Mouse (Mus musculus) small intestine, adult 2 months (tissue): ENCODE measurements at regions not wholly inside any gene's neighbourhood (a gene's known extent, or its start where the extent isn't known, plus 50 kb on each side); places are given as distances from the start of the nearest gene placed in this dataset.

ENCODE experiments used
- H3K27ac ChIP-seq: fragments of 200-500 bp; 2 replicates; pipeline ENCODE4 v1.5.1; 2012; ENCODE audit warnings: low read depth, low read length, control low read depth, inconsistent platforms; ENCODE audit not compliant: insufficient read depth
- H3K27me3 ChIP-seq: fragments of 200-500 bp; 2 replicates; pipeline ENCODE4 v1.6.1; 2012; ENCODE audit warnings: mild to moderate bottlenecking, moderate library complexity, low read length, inconsistent platforms; ENCODE audit not compliant: control insufficient read depth, insufficient read depth
- H3K36me3 ChIP-seq: fragments of 200-500 bp; 2 replicates; pipeline ENCODE4 v1.6.1; 2012; ENCODE audit warnings: mild to moderate bottlenecking, low read length, control low read depth, inconsistent platforms; ENCODE audit not compliant: control insufficient read depth, insufficient read depth
- H3K4me1 ChIP-seq: fragments of 200-500 bp; 2 replicates; pipeline ENCODE4 v1.6.1; 2012; ENCODE audit warnings: low read length, inconsistent platforms, mixed read lengths; ENCODE audit not compliant: control insufficient read depth, insufficient read depth, insufficient read length
- H3K4me3 ChIP-seq: fragments of 200-500 bp; 2 replicates; pipeline ENCODE4 v1.5.1; 2012; ENCODE audit warnings: low read depth, mild to moderate bottlenecking, control low read depth, inconsistent platforms, low read length, moderate library complexity
- CTCF ChIP-seq: fragments of 200-500 bp; IDR thresholded peaks from 2 replicates; pipeline ENCODE4 v1.5.1; 2012; ENCODE audit warnings: low read depth, mild to moderate bottlenecking, control low read depth, inconsistent platforms, low read length, moderate library complexity, mixed read lengths; ENCODE audit not compliant: insufficient replicate concordance, insufficient read length; ENCODE audit errors: extremely low read depth
- POLR2A ChIP-seq: fragments of 200-500 bp; IDR thresholded peaks from 2 replicates; pipeline ENCODE4 v1.6.1; 2012; ENCODE audit warnings: low read depth, mild to moderate bottlenecking, control low read depth, inconsistent platforms, low read length, moderate library complexity
- WGBS: fragments of 180-500 bp; shearing (Covaris S2); methylation state at CpG from one replicate; pipeline ENCODE4 v1.1.7; 2018; 5-methylcytosine and 5-hydroxymethylcytosine counted together

DNA sequence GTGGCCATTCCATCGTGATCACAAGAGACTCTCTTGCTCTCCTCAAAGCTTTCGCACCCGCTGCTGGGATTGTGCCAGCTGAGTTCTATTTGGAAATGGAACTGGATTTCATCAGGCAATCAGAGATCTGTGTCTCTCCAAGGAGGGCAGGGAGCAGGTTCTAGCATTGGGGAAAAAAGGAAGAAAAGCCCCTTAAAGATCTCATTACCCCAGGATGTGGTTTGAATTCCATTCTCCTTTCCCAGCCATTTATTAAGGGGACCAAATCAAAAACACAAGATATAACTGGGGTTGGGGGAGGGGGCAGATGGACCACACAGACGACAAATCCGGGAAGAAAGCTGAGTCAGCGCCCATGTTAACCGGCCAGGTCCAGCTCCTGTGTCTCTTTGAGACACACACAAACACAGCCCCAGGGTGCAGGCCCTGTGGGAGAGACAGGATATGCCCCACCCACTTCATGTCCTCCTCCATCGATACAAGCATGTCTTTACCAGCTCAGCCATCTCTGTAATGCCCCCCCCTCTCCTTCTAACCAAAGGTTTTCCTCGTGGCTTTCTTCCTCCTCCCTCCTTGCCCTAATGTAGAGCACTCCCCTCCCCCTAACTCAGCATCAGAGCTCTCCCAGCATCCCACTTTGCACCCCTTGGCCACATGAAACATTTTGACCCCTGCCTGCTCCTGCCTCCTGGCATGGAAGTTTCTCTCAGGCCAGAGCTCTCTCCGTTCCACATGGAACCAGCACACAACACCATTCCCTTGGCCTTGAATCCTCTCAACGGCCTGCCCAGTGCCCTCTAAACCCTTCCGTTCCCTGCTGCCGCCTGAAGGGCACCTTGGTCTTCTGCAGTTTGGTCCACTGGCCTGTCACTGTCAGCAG, 54.0 kb upstream of the Thy1 start:
- Histone ChIP-seq H3K4me3 (no peak overlapping the region), H3K4me1 (no peaks in the 10 kb centered on the region), H3K27me3 (no peaks in the 10 kb centered on the region), H3K27ac (no peak overlapping the region), H3K36me3 (no peaks in the 10 kb centered on the region)
- 59% methylated on average over 13 of the region's 13 CpGs for WGBS
- TF ChIP-seq POLR2A: no peak
- no peak for TF ChIP-seq CTCF

DNA sequence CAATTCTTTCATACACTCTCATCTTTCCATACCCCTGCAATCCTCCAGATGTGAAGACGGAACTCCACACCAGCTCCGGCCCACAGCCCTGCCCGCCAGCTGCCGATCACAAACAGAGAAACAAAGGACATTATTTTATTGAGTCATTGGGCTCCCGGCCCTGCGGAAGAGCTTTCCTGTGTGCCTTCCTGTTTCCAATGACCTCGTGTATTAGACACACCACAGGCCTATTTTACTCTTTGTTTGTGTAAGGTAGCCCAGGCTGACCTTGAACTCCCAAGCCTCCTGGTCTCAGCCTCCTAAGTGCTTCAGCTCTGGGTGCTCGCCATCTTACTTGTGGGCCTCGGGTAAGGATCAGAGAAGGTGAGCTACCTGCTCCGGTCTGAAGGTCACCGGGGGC, 53.1 kb upstream of the Thy1 start:
- Histone ChIP-seq H3K4me1 (no peaks in the 10 kb centered on the region), H3K27me3 (no peaks in the 10 kb centered on the region), H3K27ac (no peak overlapping the region), H3K36me3 (no peaks in the 10 kb centered on the region), H3K4me3 (no peak overlapping the region)
- no peak for TF ChIP-seq POLR2A
- no peak for TF ChIP-seq CTCF
- 76% methylated on average over 11 of the region's 11 CpGs for WGBS

DNA sequence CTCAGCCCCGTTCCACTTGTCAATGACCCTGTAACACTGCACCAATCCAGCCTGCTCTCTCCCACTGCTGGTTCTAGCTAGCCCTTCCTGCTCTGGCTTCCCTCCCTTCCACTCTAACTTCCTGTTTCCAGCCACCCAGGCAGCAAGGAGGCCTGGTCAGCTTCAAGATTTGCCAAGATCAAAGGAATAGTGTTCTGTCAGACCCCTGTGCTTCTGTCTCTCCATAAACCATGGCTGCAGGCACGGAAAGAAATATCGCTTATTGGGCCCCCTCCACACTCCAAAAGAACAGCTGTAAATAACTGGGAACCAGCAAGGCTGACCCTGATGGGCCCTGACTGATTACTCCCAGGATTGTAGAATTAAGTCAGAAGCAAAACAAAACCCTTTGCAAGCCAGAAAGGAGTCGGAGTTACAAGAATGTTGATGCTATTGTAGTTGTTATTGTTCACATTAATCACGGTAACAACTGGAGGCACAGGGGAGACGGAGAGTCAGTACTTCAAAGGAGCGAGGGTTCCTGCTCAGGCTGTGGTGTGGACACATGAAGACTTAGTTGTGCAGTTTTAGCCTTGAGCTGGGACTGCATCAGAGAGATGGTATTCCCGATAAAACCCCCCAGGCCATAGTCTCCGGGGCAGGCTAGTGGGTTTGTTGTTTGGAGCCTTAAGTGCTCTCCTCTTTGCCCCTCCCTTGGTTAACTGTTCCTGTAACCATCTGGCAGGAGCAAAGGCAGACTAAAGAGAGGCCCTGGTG, 49.8 kb upstream of the Thy1 start:
- TF ChIP-seq CTCF (no peak), POLR2A (no peak)
- Histone ChIP-seq H3K27ac (no peak overlapping the region), H3K36me3 (no peaks in the 10 kb centered on the region), H3K4me3 (no peak overlapping the region), H3K27me3 (no peaks in the 10 kb centered on the region), H3K4me1 (no peaks in the 10 kb centered on the region)
- 59% methylated on average over 9 of the region's 9 CpGs for WGBS
